Mouse (Mus musculus) CH12.LX (cell line): Measurements from ENCODE around the gene Sec14l1.

Experiments used
- CTCF ChIP-seq, 2 experiments: IDR thresholded peaks in 1 of 2; conservative IDR thresholded peaks in 1 of 2; 2 replicates each; pipeline ENCODE4 v1.5.1; 2011 to 2012; ENCODE audit warnings: low read depth in 2 of 2, low read length in 2 of 2, improper control_type of control experiment in 1 of 2, inconsistent platforms in 1 of 2, mild to moderate bottlenecking in 1 of 2, moderate library complexity in 1 of 2
- GABPA ChIP-seq: IDR thresholded peaks from 2 replicates; pipeline ENCODE4 v1.6.1; 2012; ENCODE audit warnings: low read depth, low read length, improper control_type of control experiment, inconsistent platforms; ENCODE audit not compliant: insufficient replicate concordance
- MAZ ChIP-seq: IDR thresholded peaks from 2 replicates; pipeline ENCODE4 v1.6.1; 2012; ENCODE audit warnings: low read depth, mild to moderate bottlenecking, inconsistent platforms, low read length, improper control_type of control experiment, moderate library complexity
- POLR2A ChIP-seq: IDR thresholded peaks from 2 replicates; pipeline ENCODE4 v1.6.1; 2011; ENCODE audit warnings: low read depth, mild to moderate bottlenecking, improper control_type of control experiment, low read length
- POLR2AphosphoS2 ChIP-seq: IDR thresholded peaks from 2 replicates; pipeline ENCODE4 v1.6.1; 2011; ENCODE audit warnings: low read depth, low read length, improper control_type of control experiment
- USF1 ChIP-seq: IDR thresholded peaks from 2 replicates; pipeline ENCODE4 v1.6.1; 2014; ENCODE audit warnings: low read depth, mild to moderate bottlenecking, inconsistent platforms, low read length, improper control_type of control experiment
- USF2 ChIP-seq: conservative IDR thresholded peaks from 2 replicates; pipeline ENCODE4 v1.6.1; 2011; ENCODE audit warnings: low read depth, low read length, improper control_type of control experiment
- ZNF384 ChIP-seq: IDR thresholded peaks from 2 replicates; pipeline ENCODE4 v1.6.1; 2012; ENCODE audit warnings: low read depth, low read length, improper control_type of control experiment, inconsistent platforms

- TF ChIP-seq CTCF (conservative IDR thresholded peaks at IDR 0.05 in 1 of 2, IDR thresholded peaks at IDR 0.05 in 1 of 2; ENCODE audit: low read depth in 2 of 2, low read length in 2 of 2) (no peak), POLR2A (no peak), GABPA (no peak), USF1 (no peak), POLR2AphosphoS2 (no peak), ZNF384 (no peak), USF2 (no peak), MAZ (no peak)
These were observed 27.8 kb upstream of the Sec14l1 start for GRCm38 (mm10) chr11:117087036-117087799.
